Mouse (Mus musculus): Measurements from ENCODE around the gene Tmx2. TPM values are rescaled to one million over a fixed set of nuclear protein-coding genes. Genes with fewer than 3 reads are reported as not detected.
A peak's percentile ranks its signal among the peaks of the same experiment; 100 is the strongest.

Gene Tmx2
- polyA plus RNA-seq, 1 experiment from 2014 or later: 172 TPM

GRCm38 (mm10) chr2:84634006-84634405 lies 44.9 kb downstream of the Tmx2 start:
- Histone ChIP-seq H3K27me3 (no peaks in the 10 kb centered on the region), H3K27ac (0 out of 2 replicates have a peak overlapping the region, but pooled peaks have one; percentile 82), H3K4me2 (replicated peaks) (no peak overlapping the region), H3K9ac (no peak overlapping the region), H3K9me3 (replicated peaks) (no peaks in the 10 kb centered on the region), H3K36me3 (no peaks in the 10 kb centered on the region), H3K4me3 (no peak overlapping the region), H3K4me1 (peaks cover 57% of the 10 kb centered on the region)
- 80% methylated on average over 4 of the region's 4 CpGs for WGBS
- no peak for ATAC-seq (ENCODE audit: low FRiP score)

GRCm38 (mm10) chr2:84632999-84633398 lies 45.9 kb downstream of the Tmx2 start:
- no peaks in the 10 kb centered on the region for H3K27me3 ChIP-seq
- H3K27ac ChIP-seq: 0 out of 2 replicates have a peak overlapping the region, but pooled peaks have one; percentile 12
- H3K4me2 ChIP-seq (replicated peaks): no peak overlapping the region
- no peak for ATAC-seq (ENCODE audit: low FRiP score)
- no peaks in the 10 kb centered on the region for H3K9me3 ChIP-seq (replicated peaks)
- no peak overlapping the region for H3K9ac ChIP-seq
- 12% methylated on average over 3 of the region's 3 CpGs for WGBS
- H3K4me1 ChIP-seq: peaks cover 47% of the 10 kb centered on the region
- no peaks in the 10 kb centered on the region for H3K36me3 ChIP-seq
- H3K4me3 ChIP-seq: no peak overlapping the region

- no peak overlapping the region for H3K9ac ChIP-seq
- no peaks in the 10 kb centered on the region for H3K9me3 ChIP-seq (replicated peaks)
- no peak overlapping the region for H3K27ac ChIP-seq
- 83% methylated on average over 1 of the region's 1 CpGs for WGBS
- H3K36me3 ChIP-seq: no peaks in the 10 kb centered on the region
- no peak overlapping the region for H3K4me2 ChIP-seq (replicated peaks)
- H3K4me3 ChIP-seq: no peak overlapping the region
- peaks cover 38% of the 10 kb centered on the region for H3K4me1 ChIP-seq
- no peaks in the 10 kb centered on the region for H3K27me3 ChIP-seq
- no peak for ATAC-seq (ENCODE audit: low FRiP score)
Observed at GRCm38 (mm10) chr2:84632001-84632400, 46.9 kb downstream of the Tmx2 start.

GRCm38 (mm10) chr2:84627036-84627435 lies 51.9 kb downstream of the Tmx2 start:
- H3K36me3 ChIP-seq: peaks cover 9% of the 10 kb centered on the region
- H3K9ac ChIP-seq: no peak overlapping the region
- ATAC-seq (ENCODE audit: low FRiP score): no peak
- no peaks in the 10 kb centered on the region for H3K27me3 ChIP-seq
- no peak overlapping the region for H3K4me3 ChIP-seq
- no peaks in the 10 kb centered on the region for H3K9me3 ChIP-seq (replicated peaks)
- 0 out of 2 replicates have a peak, but pooled peaks cover 4% of the 10 kb centered on the region for H3K4me1 ChIP-seq
- H3K4me2 ChIP-seq (replicated peaks): no peak overlapping the region
- no peak overlapping the region for H3K27ac ChIP-seq
- WGBS: 55% methylated on average over 3 of the region's 3 CpGs

- Histone ChIP-seq H3K27ac (no peak overlapping the region), H3K36me3 (peaks cover 9% of the 10 kb centered on the region), H3K4me3 (no peak overlapping the region), H3K9ac (no peak overlapping the region), H3K9me3 (replicated peaks) (no peaks in the 10 kb centered on the region), H3K4me1 (0 out of 2 replicates have a peak, but pooled peaks cover 4% of the 10 kb centered on the region), H3K27me3 (no peaks in the 10 kb centered on the region), H3K4me2 (replicated peaks) (no peak overlapping the region)
- WGBS: 77% methylated on average over 7 of the region's 7 CpGs
- no peak; the same call in 1 of the 2 replicates for ATAC-seq (ENCODE audit: low FRiP score)
Observed at GRCm38 (mm10) chr2:84626366-84626975, 52.5 kb downstream of the Tmx2 start.

- Histone ChIP-seq H3K27ac (no peak overlapping the region), H3K36me3 (peaks cover 27% of the 10 kb centered on the region), H3K4me2 (replicated peaks) (no peak overlapping the region), H3K4me3 (no peak overlapping the region), H3K9ac (no peak overlapping the region), H3K4me1 (0 out of 2 replicates have a peak, but pooled peaks cover 4% of the 10 kb centered on the region), H3K27me3 (no peaks in the 10 kb centered on the region), H3K9me3 (replicated peaks) (no peaks in the 10 kb centered on the region)
- ATAC-seq (ENCODE audit: low FRiP score): no peak
- WGBS: 95% methylated on average over 17 of the region's 17 CpGs
Observed at GRCm38 (mm10) chr2:84624201-84624600, 54.7 kb downstream of the Tmx2 start.

GRCm38 (mm10) chr2:84623428-84624119 lies 55.4 kb downstream of the Tmx2 start:
- WGBS: 95% methylated on average over 3 of the region's 3 CpGs

GRCm38 (mm10) chr2:84622668-84623067 lies 56.3 kb downstream of the Tmx2 start:
- H3K36me3 ChIP-seq: peaks cover 32% of the 10 kb centered on the region
- H3K4me2 ChIP-seq (replicated peaks): no peak overlapping the region
- H3K9me3 ChIP-seq (replicated peaks): no peaks in the 10 kb centered on the region
- H3K4me3 ChIP-seq: no peak overlapping the region
- no peak for ATAC-seq (ENCODE audit: low FRiP score)
- 81% methylated on average over 2 of the region's 2 CpGs for WGBS
- no peaks in the 10 kb centered on the region for H3K27me3 ChIP-seq
- H3K4me1 ChIP-seq: 0 out of 2 replicates have a peak, but pooled peaks cover 4% of the 10 kb centered on the region
- H3K9ac ChIP-seq: no peak overlapping the region
- H3K27ac ChIP-seq: no peak overlapping the region

More at GRCm38 (mm10) chr2:84623428-84624119, 55.4 kb downstream of the Tmx2 start:
- Histone ChIP-seq H3K9ac (no peak overlapping the region), H3K27ac (no peak overlapping the region), H3K4me3 (no peak overlapping the region), H3K36me3 (peaks cover 32% of the 10 kb centered on the region), H3K4me2 (replicated peaks) (no peak overlapping the region), H3K4me1 (0 out of 2 replicates have a peak, but pooled peaks cover 4% of the 10 kb centered on the region), H3K9me3 (replicated peaks) (no peaks in the 10 kb centered on the region), H3K27me3 (no peaks in the 10 kb centered on the region)
- ATAC-seq (ENCODE audit: low FRiP score): no peak

Other genes starting within 250 kb of the Tmx2 start
- 18.7 and 25.7 TPM in 2 replicates for gene Tfpi, start 202.4 kb downstream of the Tmx2 start, polyA plus RNA-seq (2016; fragmentation: Nextera tagmentation; extraction: Ambion mirVana)
- 52.8 and 62.7 TPM in 2 replicates for gene Ctnnd1, start 28.4 kb downstream of the Tmx2 start, polyA plus RNA-seq (2016; fragmentation: Nextera tagmentation; extraction: Ambion mirVana)
- gene Btbd18, start 20.1 kb downstream of the Tmx2 start, polyA plus RNA-seq (2016; fragmentation: Nextera tagmentation; extraction: Ambion mirVana): 0.32 and 0.48 TPM in 2 replicates
- gene Selenoh, start 8.4 kb downstream of the Tmx2 start, polyA plus RNA-seq (2016; fragmentation: Nextera tagmentation; extraction: Ambion mirVana): 281 and 304 TPM in 2 replicates
- not detected in 2 replicates for gene Gm28635, start 1.1 kb downstream of the Tmx2 start, polyA plus RNA-seq (2016; fragmentation: Nextera tagmentation; extraction: Ambion mirVana)
- gene Med19, start 738 bp downstream of the Tmx2 start, polyA plus RNA-seq (2016; fragmentation: Nextera tagmentation; extraction: Ambion mirVana): 49.3 and 50.0 TPM in 2 replicates
- 30.0 and 33.8 TPM in 2 replicates for gene Zdhhc5, start 36.0 kb upstream of the Tmx2 start, polyA plus RNA-seq (2016; fragmentation: Nextera tagmentation; extraction: Ambion mirVana)
- gene Clp1, start 48.2 kb upstream of the Tmx2 start, polyA plus RNA-seq (2016; fragmentation: Nextera tagmentation; extraction: Ambion mirVana): 35.0 and 37.0 TPM in 2 replicates
- 21.0 and 22.4 TPM in 2 replicates for gene Ypel4, start 54.9 kb upstream of the Tmx2 start, polyA plus RNA-seq (2016; fragmentation: Nextera tagmentation; extraction: Ambion mirVana)
- gene Gm19426, start 64.5 kb upstream of the Tmx2 start, polyA plus RNA-seq (2016; fragmentation: Nextera tagmentation; extraction: Ambion mirVana): 9.7 and 10.9 TPM in 2 replicates
- 35.4 and 43.2 TPM in 2 replicates for gene Serping1, start 96.3 kb upstream of the Tmx2 start, polyA plus RNA-seq (2016; fragmentation: Nextera tagmentation; extraction: Ambion mirVana)
- 32.9 and 34.0 TPM in 2 replicates for gene Ube2l6, start 119.7 kb upstream of the Tmx2 start, polyA plus RNA-seq (2016; fragmentation: Nextera tagmentation; extraction: Ambion mirVana)
- gene Smtnl1, start 143.5 kb upstream of the Tmx2 start, polyA plus RNA-seq (2016; fragmentation: Nextera tagmentation; extraction: Ambion mirVana): 0.13 TPM in 1 of 2 replicates, not detected in the other
- gene Timm10, start 147.9 kb upstream of the Tmx2 start, polyA plus RNA-seq (2016; fragmentation: Nextera tagmentation; extraction: Ambion mirVana): 35.0 and 35.8 TPM in 2 replicates
- 9.1 and 12.0 TPM in 2 replicates for gene Slc43a1, start 159.7 kb upstream of the Tmx2 start, polyA plus RNA-seq (2016; fragmentation: Nextera tagmentation; extraction: Ambion mirVana)
- gene Rtn4rl2, start 207.6 kb upstream of the Tmx2 start, polyA plus RNA-seq (2016; fragmentation: Nextera tagmentation; extraction: Ambion mirVana): 5.2 and 6.4 TPM in 2 replicates